Mouse (Mus musculus) T-cell, adult 2 months (primary cell): Measurements from ENCODE around the gene Armc3.

ENCODE experiments used
- DNase-seq: peaks from one replicate; pipeline ENCODE4 v3.0.0; 2022; ENCODE audit warnings: low spot score

Armc3 gene

DNA sequence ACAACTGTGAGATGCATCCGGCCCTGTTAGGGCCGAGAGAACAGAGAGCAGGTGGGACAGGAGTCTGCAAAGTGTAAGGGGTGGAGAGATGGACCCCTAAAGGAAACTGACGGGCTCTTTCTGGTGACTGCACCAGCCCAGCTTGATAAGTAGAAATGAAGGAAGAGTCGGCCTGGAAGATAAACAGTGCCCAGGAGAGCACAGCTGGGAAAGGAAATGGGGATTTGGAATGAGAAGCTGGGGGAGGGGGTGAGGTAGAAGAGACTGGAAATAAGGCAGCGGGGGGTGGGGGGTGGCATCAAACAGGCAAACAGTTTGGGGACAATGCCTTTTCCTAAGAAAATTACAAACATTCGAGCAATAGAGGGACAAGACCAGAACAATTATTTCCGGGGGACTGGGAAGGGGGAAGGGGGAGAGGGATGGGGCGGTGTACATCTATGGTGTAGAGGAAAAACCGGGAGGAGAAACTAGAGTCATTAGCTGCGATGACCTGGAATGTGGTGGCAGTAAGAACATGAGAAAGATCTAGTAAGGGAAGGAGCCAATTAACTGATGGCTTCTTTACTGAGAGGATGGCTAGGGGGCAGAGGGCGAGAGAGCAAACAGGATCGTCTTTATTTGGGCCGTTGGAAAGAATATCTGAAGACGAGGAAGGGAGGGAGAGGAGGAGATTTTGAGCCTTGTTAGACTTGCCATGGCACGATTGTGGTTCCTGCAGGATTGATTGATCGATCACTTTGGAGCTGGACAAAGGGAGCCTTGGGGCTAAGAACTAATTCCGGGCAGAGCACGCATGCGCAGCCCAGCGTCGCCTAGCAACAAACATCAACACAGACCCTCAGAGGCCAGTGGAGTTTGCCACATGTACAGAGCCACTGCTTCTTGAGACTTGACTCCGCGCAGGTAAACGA lies at the start of gene Armc3:
Armc3 (plus strand) TSS at position 851 of the 914 bp plus-strand sequence.
- DNase-seq, result peak; percentile 3

DNA sequence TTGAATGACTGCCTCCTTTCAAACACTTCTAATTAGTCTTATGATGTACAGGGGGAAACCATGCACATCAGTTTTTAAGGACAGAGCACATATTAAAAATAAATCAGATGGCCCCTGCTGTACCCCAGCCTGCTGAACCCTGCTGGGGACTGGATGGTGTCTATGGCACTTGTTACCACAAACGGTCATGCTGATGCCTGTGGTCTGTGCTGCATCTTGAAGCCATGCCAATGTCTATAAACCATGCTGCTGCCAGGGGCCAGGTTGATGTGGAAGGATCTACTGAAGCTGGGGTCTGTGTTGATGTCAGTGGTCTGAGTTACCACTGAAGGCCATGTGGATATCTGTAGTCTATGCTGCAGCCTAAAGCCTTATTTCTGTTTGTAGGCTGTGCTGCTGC lies 46.4 kb upstream of the Armc3 start:
- no peak for DNase-seq

DNA sequence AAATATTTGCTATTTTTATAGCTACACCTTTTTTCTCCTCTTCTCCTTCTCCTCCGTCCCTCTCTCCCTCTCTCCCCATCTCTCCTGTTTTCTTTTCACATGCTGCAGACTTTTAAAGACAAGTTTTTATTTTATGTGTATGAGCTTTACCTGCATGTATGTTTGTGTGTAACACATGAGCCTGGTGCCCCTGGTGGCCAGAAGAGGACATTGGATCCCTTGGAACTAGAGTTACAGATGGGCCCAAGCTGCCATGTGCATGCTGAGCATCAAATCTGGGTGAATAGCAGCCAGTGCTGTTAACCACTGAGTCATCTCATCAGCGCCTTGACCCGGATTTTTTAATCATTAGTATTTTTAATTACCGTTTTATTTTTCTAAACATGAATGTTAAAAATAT lies 42.9 kb upstream of the Armc3 start:
- DNase-seq, result peak; percentile 45

DNA sequence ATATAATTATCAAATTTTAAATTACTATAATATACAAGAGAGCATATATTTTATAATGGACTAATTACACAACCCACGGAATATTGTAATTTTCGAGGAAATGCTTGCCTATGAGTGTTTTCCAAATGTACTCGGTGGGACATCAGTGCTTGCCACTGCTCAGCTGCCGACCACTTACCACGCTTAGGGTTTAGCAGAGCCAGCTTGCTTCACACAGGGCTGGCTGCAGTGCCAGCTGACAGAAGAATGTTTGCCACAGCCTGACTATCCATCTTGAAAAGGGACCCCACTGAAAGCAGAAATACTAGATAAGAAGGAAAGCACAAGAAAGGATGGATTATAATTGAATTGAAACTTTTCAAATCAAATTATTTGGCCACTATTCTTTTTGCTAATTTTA lies 39.6 kb upstream of the Armc3 start:
- DNase-seq, result no peak

DNA sequence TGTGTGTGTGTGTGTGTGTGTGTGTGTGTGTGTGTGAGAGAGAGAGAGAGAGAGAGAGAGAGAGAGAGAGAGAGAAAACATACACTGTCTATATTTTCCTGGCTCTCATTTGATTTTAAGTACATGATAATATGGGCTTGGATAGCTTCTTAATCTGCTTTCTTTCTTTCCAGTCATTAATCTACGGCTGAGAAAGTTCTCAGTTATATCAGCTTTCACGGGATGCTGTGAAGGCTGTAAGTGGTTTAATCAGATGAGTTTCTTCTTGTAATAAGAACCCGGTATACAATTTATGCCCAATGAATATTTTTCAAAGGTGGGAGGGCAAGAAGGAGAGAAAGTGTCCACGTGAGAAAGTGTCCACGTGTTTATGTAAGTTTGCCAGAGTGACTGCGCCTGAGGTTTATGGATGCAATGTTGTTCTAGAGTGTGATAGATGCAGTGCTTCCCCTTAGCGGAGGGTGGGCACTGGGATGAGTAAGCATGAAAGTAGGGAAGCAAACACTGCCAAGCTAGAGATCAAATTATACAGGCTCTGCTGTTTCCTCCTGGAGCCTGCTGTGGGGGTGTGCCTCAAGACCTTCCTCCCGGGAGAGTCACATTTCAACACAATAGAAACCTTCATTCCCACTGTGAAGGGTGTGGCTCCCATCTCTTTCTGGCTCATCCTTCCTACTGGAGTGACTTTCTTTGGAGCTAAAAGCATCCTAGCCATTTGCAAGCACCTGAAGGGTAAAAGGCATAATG lies 38.6 kb upstream of the Armc3 start:
- DNase-seq, result no peak

DNA sequence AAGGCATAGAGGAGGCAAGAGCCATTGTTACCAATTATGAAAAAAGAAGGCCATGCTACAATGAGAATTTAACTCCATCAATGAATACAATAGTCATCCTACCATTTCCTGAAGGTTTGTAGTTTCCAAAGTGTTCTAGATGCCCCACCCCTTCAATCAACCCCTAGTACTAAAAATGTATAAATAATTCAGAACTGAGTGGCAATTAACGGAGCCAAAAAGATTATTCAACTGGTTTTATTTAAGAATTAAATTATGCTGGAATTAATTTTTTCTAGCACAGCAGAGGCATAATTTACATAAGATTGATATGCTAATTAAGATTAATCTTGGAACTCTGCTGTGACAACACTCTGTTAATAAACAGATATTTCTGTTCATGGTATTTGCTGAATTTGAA lies 34.9 kb upstream of the Armc3 start:
- no peak for DNase-seq

DNA sequence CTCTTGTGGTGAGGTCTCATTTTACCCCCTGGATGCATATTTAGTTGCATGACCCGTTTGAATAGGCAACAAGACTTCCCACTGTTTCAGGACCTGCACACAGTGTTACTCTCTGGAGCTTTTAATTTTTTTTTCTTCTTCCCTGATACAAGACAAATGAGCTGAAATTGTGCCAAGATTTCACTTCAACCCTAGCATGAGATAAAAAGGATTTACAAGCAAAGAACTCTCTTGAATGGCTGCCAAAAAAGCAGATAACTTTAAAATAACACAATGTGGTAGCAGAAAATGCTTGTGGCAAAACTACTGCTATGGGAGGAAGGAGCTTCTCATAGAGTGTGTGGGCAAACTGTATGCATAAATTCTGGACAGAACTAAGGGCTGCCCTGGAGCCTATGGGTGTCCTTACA lies 22.3 kb upstream of the Armc3 start:
- DNase-seq, result no peak

DNA sequence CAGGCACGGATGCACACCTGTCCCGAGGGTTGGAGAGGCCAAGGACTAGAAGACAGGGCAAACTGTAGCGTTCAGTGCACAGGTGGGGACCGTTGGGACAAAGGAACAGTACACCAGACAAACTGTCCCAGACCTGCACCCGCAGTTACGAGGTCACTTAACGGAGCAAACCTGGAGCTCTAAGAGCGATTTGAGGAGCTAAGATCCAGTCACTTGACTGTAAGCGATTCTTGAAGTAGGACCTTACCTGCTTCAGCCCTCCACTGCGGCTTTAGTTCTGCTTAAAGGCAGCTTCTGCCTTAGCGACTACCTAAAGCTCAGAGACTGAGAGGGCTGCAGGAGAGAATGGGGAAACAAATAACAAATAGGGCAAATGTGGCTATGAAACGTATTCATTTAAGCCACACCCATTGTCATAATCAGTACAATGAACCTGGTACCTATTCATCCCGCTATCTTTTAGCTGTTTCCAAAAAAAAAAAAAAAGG lies 308 bp downstream of the Armc3 start:
- DNase-seq, result no peak

DNA sequence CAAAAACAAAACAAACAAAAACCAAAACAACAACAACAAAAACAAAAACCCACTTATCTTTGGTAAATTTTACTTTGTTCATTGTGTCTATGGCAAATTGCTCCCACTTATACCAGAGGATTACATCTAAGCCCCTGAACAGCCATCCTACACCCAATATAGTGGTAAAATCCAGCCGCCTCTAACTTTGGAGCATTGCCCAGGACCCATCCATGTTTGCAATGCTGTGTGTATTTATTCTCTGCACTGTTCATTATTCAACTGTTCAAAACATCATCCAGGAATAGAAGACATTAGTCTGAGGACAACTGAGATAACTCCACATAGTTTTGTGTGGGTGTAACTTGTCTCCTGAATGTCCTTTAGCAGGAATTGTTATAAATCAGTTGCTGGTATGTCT lies 1.0 kb downstream of the Armc3 start:
- no peak for DNase-seq

DNA sequence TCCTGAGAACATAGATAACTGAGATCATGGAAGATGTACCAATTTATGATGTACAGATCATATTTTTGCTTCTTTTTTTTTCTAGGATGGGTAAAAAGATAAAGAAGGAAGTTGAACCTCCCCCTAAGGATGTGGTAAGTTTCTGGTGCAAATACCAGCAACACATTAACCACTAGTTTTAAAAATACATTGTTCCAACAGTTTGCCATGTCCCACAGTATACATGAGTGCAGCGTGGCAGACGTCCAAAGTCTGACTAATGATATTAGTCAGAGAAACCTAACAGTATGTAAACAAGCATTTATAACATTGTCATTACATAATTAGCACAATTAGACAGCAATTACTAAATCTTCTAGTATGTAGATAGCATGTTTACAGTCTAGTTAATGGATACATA lies 2.6 kb downstream of the Armc3 start:
- no peak for DNase-seq

DNA sequence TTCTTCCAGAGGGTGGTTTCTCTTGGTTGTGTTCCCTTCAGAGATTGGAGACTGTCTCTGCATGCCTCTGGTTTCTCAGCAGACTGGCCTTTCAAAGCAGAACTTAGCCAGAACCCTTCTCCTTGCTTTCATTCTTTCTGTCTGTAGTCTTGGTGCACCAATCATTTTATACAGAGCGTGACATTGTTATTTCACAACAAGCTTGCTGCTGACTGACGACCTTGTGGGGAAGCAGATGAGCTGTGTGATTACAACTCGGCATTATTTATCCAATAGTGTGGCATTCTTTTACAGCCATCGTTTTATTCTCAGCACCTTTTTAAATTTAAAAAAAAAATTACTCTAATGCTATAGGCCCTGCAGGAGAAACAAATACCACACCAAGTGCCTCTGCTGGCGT lies 35.2 kb downstream of the Armc3 start:
- DNase-seq, result no peak

DNA sequence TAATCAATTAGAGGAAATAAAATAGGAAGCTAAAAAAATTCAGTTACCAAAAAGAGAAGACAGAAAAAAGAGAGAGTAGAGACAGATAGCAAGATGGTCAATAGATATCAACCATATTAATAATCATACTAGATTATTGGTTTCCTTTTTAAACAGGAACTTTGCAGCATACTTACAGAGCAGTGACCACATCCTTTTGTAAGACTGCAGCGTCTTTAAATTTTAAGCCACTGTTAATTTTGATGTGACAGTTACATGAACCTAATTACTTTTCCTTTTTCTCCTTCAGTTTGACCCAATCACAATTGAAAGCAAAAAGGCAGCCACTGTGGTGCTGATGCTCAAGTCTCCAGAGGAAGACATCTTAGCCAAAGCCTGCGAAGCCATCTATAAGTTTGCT lies 36.1 kb downstream of the Armc3 start:
- no peak for DNase-seq

DNA sequence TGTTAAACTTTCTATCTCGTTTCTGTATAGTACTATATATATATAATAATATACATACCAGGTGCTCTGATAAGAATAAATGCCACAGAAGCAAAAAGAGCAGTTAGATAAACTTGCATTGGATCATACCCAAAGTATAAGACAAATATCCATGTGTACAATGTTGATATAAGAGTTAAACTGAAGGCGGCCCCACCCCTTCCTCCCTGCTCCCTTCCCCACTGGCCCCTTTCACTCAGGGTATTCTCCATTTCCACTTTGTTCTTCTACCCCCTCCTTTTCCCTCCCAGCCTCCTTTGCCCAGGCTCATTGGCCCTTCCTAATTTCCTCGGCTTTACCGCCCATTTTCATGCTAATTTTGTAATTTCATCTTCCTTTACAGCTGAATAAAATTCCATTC lies 36.5 kb downstream of the Armc3 start:
- no peak for DNase-seq

DNA sequence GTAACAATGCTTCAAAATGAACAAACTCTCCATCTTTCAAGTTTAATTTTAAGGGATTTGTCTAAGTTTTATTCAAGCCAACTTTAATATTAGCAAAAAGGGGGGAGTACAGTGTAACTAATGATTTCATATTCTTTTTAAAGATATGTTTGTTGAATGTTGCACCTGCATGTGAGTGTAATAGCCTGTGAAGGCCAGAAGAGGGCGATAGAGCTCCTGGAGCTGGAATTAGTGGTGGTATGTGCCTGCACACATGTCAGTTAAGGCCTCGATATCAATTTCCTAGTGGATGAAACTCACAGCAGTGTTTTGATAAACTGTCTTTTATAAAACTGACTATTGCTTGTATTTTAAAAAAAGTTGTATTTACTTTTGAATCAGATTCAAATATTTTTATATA lies 39.7 kb downstream of the Armc3 start:
- DNase-seq, result no peak

DNA sequence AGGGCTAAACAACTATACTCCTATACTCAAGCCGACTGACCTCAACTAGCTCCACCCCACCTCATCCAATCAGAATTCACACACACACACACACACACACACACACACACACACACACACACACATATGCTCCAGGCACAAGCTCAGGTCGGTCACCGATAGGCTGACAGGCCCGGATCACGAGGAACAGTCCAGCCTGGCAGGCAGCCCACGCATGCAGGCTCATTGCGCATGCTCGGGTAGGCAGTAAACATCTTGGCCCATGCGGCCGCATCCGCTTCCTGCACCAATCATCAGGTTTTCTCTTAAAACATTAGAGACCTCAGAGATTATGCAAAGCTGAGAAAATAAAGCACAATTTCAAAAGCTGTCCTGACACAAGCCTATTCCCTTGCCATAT lies 50.5 kb downstream of the Armc3 start:
- no peak for DNase-seq

DNA sequence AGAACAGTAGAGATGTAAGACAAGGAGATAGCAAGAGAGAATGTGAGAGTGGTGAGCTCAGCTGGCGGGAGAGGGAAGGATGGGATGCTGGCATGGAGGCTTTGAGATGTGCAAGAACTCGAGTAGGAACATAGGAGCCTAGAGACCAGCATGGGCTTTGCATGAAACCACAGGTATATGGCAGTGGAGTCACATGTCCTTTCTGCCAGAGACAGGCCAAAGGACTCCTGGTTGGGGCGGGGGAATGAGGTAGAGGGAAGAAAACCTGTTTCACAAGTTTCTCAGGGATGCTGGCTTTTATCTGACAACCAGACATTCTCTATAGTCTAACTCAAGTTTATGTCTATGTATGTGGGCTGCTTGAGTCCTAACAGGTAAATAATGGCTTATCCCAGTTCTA lies 55.9 kb downstream of the Armc3 start:
- no peak for DNase-seq

DNA sequence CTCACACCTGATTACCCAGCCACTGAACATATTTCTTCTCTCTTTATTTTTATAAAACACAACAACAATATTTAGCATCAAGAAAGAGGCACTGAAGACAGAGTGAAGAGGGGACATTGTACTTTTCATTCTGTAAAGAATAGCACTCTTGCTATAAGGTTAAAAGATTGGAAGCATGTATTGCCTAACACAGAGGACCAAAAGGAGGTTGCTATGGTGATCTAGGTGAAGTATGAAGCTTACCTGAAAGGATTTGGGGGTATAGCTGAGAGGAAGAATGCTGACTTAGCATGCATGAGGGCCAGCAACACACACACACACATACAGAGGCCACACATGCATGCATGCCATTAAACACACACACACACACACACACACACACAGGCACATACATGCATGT lies 58.2 kb downstream of the Armc3 start:
- DNase-seq, result no peak

DNA sequence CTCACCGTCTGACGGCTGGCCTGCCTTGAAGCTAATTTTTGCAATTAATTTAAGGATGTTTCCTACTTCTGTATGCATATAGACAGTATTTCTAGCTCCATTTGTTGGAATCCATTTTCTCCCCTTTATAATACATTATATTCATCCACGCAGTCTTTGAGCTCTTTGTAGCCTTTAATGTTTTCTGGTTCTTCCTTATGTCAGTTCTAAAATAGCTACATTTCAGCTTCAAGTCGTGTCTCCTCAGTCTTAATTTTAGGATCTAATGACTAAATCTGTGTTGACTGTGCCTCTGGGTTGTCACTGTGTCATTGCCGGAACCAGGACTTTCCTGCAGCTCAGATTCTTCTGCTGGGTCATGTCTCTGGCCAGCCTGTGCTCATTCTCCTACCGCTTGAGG lies 61.3 kb downstream of the Armc3 start:
- no peak for DNase-seq

DNA sequence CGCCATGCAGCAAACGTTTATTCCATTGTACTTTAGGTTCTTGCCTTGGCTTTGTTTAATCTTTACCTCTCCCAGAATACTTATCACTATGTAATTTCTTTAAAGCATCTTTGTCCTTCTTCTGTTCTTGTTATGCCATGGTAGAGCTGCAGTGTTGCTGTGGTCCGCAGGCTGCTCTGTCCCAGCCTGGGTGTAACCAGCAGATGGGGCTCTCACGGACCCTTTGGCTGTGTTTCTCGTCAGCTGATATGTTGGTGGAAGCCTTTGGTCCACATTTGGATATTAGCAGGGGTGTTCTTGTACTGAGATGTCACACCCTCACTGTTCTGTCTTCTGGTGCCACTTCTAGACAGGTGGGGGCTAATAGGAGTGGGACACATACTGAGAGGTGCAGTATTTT lies 64.3 kb downstream of the Armc3 start:
- no peak for DNase-seq

DNA sequence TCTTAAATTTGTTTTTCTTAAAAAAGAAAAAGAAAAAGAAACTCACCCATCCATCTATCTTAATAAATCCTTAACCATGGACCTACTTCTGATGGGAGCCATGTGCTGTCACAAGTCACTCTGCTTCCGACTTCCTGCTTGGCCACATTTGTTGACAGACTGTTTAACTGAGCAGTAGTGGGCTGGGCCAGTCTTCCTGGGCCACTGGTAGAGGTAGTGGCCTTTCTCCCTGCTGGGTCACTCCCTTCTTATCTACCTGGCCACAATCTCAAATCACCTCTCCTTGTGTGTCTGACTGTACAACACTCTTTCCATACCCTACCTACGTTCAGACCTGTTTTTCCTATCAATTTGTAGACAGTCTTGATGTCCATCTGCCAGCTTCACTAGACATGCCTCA lies 66.7 kb downstream of the Armc3 start:
- no peak for DNase-seq

DNA sequence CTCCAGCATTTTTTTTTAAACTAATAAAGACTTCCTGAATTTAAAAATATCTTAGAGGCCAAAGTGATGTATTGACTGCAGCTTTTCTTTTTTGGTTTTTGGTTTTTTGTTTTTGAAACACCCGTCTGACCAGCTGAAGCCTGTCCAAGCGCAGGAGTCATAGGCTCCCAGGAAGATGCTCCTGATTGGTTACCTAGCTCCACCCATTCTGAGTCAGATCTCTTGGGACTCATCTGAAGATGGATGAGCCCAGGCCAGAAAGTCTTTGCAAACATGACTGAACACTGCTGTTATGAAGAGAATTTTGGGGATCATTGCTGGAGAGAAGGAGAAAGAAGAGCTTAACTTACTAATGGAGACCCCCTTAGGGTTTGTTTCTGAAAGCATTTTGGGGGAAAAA lies 68.3 kb downstream of the Armc3 start:
- no peak for DNase-seq

DNA sequence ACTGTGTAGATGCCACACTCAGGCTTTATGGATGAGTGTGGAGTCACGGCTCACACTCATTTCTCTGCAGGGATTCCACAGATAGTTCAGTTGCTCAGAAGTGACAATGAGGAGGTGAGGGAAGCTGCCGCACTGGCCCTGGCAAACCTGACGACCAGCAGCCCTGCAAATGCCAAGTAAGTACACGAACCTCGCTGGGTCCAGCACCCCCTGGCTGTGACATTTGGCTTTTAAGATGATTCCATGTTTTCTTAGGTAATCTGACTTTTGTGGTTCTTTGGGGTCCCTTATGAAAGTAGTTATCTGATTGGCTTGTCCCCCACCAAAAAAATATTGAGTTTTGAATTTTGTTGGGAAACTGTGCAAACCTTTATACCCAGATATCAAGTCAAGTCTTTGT lies 70.9 kb downstream of the Armc3 start:
- no peak for DNase-seq

DNA sequence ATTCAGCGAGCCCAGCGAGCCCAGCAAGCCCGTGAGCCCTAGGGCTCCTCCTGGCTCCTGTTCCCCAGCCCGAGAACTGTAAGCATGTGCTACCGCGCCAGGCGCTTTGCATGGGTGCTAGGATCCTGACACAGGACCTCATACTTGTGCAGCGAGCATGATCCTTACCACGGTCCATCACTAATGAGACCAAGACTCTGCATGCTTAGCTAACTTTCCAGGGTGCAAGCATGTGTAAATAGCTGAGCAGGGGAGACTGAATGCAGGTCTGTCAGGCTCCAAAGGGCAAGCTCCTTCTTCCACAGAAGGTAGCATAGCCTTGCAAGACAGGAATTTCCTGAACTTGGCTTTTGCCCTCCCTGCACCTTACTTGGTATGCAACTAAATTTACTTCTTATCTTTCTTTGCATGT lies 71.6 kb downstream of the Armc3 start:
- DNase-seq, result no peak
